Mouse (Mus musculus) left cerebral cortex, postnatal 36 days (tissue): ENCODE data around the gene Pafah1b2. TPM values are rescaled to one million over a fixed set of nuclear protein-coding genes. Genes with fewer than 3 reads are reported as not detected.

Source experiments
- DNase-seq, 2 experiments: peaks; one replicate each; pipeline ENCODE4 v3.0.0; 2021 to 2022; ENCODE audit warnings: low spot score in 2 of 2, mixed read lengths in 1 of 2
- intact Hi-C: fragments of 180-260 bp; cut with DNase I; formaldehyde crosslinking; loops from one replicate; pipeline ENCODE4 v1.15.1; 2025
- total RNA-seq, 2 experiments: library from RNA; stranded (reverse); gene quantifications; 2 replicates each; pipeline ENCODE4 v1.2.3; 2021

Gene Pafah1b2
- total RNA-seq = 100 to 1,000 TPM; 210 to 220 TPM

DNA sequence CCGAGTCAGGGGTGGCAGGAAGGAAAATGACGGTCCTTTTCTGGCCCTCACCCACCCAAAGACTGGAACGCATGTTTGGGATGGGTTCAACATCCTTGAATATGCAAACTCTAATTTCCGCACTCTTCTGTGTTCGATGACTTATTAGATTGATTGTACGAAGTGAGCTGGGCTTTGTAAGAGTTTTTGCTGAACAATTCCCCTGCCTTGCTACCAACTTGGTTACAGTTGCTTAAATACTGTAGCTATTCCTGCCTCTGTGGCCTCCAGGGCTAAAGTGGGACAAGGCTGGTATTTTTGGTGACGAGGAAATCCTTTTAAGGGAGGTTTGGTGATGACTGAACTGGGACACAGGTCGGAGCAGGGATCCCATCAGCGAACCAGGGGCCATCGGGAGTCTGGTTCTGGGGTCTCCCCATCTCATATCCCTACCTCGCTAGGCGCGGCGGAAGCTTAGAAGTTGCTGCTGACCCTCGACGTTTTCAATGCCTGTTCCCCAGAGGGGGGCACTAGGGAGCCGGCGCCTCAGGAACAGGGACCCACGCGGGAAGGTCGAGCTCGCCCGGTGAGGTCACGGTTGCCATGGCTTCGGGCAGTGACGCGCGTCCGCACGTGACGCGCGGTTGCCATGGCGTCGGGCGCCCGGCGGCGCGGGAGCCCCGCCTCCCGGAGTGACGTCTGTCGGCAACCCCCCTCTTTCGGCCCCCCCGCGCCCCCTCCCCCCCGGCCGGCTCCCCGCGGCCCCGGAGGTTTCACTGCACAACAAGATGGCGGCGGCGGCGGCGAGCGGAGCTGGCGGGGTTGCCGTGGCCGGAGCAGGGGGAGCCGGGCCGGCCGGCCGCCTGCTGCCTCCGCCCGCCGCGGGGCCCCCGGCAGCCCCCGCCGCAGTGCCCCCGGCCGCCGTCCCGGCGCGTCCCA lies at the start of gene Pafah1b2, which contains the start of gene Sik3:
Pafah1b2 (minus strand) TSS at position 600 of the 918 bp plus-strand sequence.
Sik3 (plus strand) TSS at position 730 of the 918 bp plus-strand sequence.
- intact Hi-C loops = loop anchor here (5.0 kb wide), 1 partner anchor 70 kb away; no protein-coding TSS in a partner anchor
- DNase-seq = peak; percentile 95 to 97

DNA sequence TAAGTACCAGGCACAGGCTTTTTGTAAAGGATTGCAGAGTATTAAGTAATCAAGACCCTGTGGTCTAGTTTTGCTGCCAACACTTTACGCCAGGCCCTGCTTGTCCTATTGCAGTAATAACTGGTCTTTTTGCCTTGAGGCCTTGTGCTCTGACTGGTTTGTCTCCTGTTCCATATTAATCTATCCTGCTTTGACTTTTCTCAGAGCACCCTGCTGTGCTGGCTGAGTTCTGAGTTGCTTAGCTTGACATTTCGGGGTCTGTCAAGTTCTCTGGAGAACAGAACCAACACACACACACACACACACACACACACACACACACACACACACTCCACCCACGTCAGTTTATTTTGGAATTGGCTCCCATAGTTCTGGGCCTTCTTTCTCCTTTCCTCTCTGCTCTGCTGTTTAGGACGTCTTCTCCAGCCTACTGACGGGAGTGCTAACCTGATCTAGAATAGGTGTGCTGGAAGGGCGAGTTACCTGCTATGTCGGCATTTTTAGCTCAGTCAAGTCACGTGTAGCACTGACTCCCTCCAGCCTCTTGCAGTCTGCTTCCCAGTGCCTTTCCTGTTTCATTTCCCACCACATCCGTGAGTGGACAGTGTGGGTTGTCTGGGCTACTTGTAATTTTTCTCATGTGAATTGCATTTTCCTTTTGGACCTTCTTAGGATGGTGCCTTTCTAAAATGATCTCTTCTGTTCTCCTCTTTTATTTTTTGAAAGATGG lies 49.4 kb upstream of the Pafah1b2 start:
- intact Hi-C loops = no loop called here
- peak; percentile 23 to 31 for DNase-seq

DNA sequence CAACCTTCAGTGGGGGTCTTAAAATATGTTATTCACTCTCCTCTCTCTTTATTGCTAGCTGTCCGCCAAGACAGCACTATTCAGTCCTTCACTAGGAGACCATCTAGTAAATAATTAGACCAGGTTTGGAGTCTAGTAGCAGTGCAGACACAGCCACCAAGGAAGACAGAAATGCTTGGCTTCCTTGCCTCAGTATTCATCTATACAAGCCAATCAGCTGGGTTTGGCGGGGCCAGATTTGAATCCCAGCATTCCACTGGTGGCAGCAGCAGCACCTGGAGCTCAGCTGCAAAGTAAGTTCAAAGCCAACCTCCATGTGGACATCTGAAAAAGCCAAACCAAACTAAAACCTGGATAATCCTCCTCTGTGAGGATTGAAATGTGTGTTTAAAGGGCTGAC lies 47.8 kb upstream of the Pafah1b2 start:
- DNase-seq = no peak
- intact Hi-C loops = no loop called here

- intact Hi-C loops = no loop called here
- DNase-seq = no peak
These were observed 45.6 kb upstream of the Pafah1b2 start for GRCm38 (mm10) chr9:46058065-46058464.

- intact Hi-C loops = no loop called here
- DNase-seq = no peak
These were observed 40.6 kb upstream of the Pafah1b2 start for GRCm38 (mm10) chr9:46053014-46053666.

DNA sequence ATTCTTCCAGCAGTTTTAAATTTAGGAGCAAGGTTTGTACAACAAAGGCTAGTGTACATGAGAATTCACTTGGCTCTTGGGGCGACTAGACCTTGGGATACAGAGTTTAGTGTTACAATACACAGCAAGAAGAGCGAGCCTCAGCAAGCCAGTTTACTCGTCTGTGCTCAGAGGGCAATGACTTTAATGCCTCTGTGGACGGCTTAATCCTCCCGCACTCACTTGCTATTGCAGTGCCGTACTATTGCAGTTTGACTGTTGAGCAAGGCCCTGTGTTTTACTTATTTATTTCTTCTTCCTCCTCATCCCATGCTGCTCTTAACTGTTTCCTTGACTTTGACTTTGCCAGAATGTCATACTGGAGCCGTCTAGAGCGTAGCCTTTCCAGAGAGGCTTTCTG lies 37.7 kb upstream of the Pafah1b2 start:
- intact Hi-C loops = no loop called here
- no peak for DNase-seq

DNA sequence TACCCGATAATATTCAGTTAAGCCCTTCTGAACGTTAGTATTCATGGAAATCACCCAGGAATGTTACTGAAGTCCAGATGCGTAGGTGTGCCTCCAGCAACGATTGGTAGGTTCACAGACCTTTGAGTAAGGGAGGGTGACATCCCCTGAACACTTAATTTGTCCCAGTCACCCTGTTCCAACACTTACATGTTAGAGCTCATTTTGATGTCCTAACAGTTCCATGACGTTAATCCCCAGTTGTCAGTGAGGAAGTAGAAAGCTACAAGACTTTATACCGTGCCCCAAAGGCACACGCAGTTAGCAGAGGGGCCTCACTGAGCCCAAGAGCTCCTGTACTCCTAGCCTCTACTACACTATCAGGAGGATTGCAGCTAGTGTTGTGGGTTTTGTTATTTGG lies 37.0 kb upstream of the Pafah1b2 start:
- DNase-seq = no peak
- intact Hi-C loops = no loop called here

- intact Hi-C loops = no loop called here
- no peak for DNase-seq
These were observed 34.4 kb upstream of the Pafah1b2 start for GRCm38 (mm10) chr9:46046724-46047517.

DNA sequence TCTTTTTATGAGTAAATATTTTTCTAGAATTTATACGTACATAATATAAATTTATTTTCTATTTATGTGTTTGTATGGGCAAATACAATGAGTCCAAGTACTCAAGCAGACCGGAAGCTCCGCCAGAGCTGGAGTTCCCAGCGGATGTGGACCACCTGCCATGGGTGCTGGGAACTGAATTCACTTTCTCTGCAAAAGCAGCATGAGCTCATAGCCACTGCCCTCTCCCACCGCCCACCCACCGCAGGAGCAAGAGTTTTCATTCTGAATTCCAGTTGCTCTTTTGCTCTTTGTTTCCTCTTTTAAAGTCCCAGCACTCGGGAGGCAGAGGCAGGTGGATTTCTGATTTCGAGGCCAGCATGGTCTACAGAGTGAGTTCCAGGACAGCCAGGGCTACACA lies 31.1 kb upstream of the Pafah1b2 start:
- intact Hi-C loops = no loop called here
- no peak for DNase-seq

DNA sequence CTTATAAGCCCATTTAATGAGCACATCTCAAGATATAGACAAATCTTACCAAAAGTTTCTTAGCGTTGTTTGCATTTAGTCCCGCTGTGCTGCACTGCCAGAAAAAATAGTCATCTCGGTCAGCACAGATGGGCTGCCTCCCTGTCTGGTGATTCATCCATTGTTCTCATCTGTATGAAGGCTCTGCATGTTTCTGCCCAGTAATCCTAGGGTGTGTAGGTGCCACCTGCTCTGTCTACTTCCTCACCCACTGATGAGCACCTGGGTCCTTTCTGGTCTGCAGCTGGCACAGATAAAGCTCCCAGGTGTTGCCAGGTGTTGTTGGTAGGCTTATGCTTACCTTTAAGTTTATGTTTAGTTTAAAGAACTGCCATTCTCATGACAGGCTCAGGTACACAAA lies 29.9 kb upstream of the Pafah1b2 start:
- intact Hi-C loops = no loop called here
- DNase-seq = peak; percentile 19 to 27

GRCm38 (mm10) chr9:46041186-46041585 lies 28.7 kb upstream of the Pafah1b2 start:
- intact Hi-C loops = no loop called here
- DNase-seq = no peak

- intact Hi-C loops = no loop called here
These were observed 26.3 kb upstream of the Pafah1b2 start for GRCm38 (mm10) chr9:46038786-46039185.

GRCm38 (mm10) chr9:46036881-46037280 lies 24.4 kb upstream of the Pafah1b2 start:
- no peak for DNase-seq
- intact Hi-C loops = no loop called here

More at GRCm38 (mm10) chr9:46038786-46039185, 26.3 kb upstream of the Pafah1b2 start:
- no peak for DNase-seq

- DNase-seq = no peak
- intact Hi-C loops = no loop called here
These were observed 22.9 kb upstream of the Pafah1b2 start for GRCm38 (mm10) chr9:46035290-46035871.

DNA sequence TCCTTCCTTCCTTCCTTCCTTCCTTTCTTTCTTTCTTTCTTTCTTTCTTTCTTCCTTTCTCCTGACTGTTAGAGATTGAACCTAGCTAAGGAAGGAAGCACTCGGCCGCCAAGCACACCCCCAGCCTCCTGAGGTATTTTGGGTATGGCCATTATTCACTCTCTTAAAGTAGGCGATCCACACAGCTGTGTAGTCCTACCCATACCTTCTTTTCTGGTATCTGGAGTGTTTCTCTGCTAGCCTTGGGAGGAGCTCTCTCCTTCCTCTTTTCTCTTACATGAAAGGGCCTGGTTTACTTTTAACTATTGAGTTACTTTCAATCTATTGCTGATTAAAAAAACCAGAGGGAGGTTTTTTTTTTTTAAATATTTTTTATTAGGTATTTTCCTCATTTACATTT lies 21.4 kb upstream of the Pafah1b2 start:
- intact Hi-C loops = no loop called here
- DNase-seq = no peak

GRCm38 (mm10) chr9:46033058-46033457 lies 20.6 kb upstream of the Pafah1b2 start:
- intact Hi-C loops = no loop called here
- no peak for DNase-seq

GRCm38 (mm10) chr9:46032190-46032589 lies 19.7 kb upstream of the Pafah1b2 start:
- intact Hi-C loops = no loop called here
- DNase-seq = no peak

DNA sequence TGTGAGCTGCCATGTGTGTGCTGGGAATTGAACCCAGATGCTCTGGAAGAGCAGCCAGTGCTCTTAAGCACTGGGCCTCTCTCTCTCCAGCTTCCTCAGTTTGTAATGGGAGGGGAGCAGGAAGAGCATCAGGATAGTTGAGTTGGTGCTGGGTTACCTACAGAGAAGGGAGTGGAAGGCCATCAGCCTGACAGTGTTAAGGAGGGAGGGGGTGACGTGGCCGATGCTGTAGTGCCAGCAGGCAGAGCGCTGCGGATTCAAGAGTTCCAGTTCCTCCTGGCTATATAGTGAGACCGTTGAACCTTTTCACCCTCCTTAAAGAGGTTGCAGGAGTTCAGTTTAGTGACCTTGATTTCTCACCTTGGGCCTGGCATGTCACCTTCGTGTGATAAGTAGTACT lies 18.5 kb upstream of the Pafah1b2 start:
- DNase-seq = no peak
- intact Hi-C loops = no loop called here

DNA sequence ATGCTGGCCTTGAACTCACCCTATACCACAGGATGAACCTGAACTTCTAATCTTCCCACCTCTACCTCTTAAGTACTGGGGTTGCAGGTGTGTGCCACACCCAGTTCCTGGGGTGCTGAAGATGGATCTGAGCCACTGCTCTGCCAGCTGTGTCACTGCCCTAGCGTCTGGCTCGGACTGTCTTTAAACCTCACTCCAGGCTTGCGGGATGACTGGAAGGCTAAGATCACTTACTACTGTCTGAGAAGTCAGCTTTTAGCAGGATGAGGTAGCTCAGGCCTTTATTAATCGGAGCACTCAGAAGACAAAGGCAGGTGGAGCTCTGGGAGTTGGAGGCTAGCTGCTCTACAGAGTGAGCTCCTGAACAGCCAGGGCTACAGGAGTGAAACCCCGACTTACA lies 17.7 kb upstream of the Pafah1b2 start:
- intact Hi-C loops = no loop called here
- DNase-seq = no peak
